Mouse (Mus musculus) ovary, postnatal 36 days (tissue): Measurements from ENCODE around the gene Vwa5b1.

ENCODE experiments used
- DNase-seq: peaks from one replicate; pipeline ENCODE4 v3.0.0; 2022; ENCODE audit warnings: low spot score, mixed read lengths

The Vwa5b1 gene

GRCm38 (mm10) chr4:138530011-138530410, 105.7 kb downstream of the Vwa5b1 start:
- DNase-seq: no peak

GRCm38 (mm10) chr4:138525684-138526083, 110.0 kb downstream of the Vwa5b1 start:
- DNase-seq: no peak

GRCm38 (mm10) chr4:138524769-138525168, 110.9 kb downstream of the Vwa5b1 start:
- DNase-seq: no peak

- no peak for DNase-seq
Measured at GRCm38 (mm10) chr4:138523775-138524174, 111.9 kb downstream of the Vwa5b1 start.

GRCm38 (mm10) chr4:138522296-138522695, 113.4 kb downstream of the Vwa5b1 start:
- DNase-seq: no peak

GRCm38 (mm10) chr4:138517153-138517789, 118.4 kb downstream of the Vwa5b1 start:
- DNase-seq: no peak

- DNase-seq: no peak
Measured at GRCm38 (mm10) chr4:138516448-138516847, 119.2 kb downstream of the Vwa5b1 start.
